Mouse (Mus musculus): ENCODE measurements around the gene Cfap97.

The Cfap97 gene

GRCm38 (mm10) chr8:46163870-46164190, 12.3 kb downstream of the Cfap97 start:
- 0% methylated on average over 25 of the region's 25 CpGs for WGBS

DNA sequence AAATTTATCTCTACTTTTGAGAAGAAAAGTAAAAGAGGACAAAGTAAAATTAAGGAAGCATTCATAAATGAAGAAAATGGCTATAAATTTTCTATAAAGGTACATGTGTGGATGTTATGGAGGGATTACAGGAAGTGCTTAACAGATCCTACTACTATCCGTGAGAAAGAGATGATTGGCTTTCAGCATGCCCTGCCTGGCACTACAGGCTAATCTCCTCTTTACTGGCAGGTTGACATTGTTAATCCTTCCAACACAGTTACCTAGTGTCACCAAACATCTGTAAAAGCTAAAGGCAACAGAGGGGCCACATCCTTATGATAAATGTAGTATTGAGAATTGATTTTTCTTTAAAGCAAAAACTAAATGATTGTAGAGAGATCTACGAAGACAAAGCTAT, 22.1 kb downstream of the Cfap97 start:
- WGBS, result 88% methylated on average over 2 of the region's 2 CpGs

GRCm38 (mm10) chr8:46180136-46180535, 28.6 kb downstream of the Cfap97 start:
- 60% methylated on average over 7 of the region's 7 CpGs for WGBS

- WGBS, result 2% methylated on average over 2 of the region's 2 CpGs
Observed at GRCm38 (mm10) chr8:46185361-46185760, 33.8 kb downstream of the Cfap97 start.

DNA sequence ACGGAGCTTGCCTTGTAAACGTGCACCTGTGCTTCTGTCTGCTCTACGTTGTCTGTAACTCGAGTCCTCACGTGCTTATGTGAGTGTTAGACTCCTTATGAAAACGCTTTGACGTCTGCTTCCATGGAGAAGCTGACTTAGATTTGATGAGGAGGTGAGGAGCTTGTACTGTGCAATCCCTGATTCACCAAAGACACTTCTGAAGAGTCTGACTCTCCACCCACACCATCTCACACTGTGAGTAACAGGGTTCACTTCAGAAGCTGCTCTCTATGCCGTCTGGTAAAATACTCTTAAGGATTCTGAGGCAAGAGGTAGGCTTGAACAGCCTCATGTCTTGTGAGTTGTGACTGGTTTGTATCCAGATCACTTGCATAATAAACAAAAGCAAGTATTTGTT, 41.5 kb downstream of the Cfap97 start:
- WGBS, result 63% methylated on average over 8 of the region's 8 CpGs

DNA sequence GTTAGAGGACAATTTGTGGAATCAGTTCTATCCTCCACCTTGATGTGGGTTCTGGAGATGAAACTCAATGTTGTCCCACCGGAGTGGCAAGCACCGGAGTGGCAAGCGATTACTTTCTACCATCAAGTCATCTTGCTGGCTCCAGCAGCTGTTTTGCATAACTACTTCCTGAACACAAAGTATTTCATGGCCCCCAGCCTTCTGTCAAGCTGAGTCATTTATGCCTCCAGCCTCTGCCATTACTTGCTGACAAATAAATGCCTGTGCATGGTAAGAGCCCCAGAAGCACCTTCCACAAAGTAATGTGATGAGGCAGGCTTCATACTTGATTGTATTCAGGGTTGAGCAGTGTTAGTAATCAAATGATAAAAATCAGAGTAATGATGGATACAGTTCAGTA, 45.3 kb downstream of the Cfap97 start:
- 73% methylated on average over 3 of the region's 3 CpGs for WGBS

DNA sequence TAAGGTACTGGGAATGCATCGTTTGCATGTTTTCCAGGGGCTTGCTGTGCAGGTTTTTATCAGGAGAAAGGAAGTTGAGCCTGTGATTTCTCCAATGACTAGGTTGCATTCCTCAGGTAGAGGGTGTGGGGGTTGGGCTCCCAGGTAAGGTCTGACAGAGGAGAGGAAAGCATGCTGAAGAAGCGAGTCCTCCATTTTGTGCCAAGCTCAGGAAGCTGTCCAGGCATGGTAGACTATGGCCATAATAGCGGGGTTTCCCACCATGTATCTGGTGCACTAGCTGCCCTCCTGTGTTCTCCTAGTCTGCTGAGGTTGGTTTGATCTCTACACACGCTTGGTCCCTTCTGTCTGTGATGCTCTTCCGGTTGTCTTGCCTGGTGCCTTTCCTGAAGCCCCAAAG, 46.1 kb downstream of the Cfap97 start:
- WGBS, result 89% methylated on average over 5 of the region's 5 CpGs

- 83% methylated on average over 6 of the region's 6 CpGs for WGBS
Observed at GRCm38 (mm10) chr8:46202350-46202749, 50.8 kb downstream of the Cfap97 start.

GRCm38 (mm10) chr8:46204301-46204700, 52.7 kb downstream of the Cfap97 start:
- WGBS, result 78% methylated on average over 3 of the region's 3 CpGs

- 47% methylated on average over 9 of the region's 9 CpGs for WGBS
Observed at GRCm38 (mm10) chr8:46204974-46205640, 53.5 kb downstream of the Cfap97 start.

GRCm38 (mm10) chr8:46206107-46206506, 54.5 kb downstream of the Cfap97 start:
- WGBS, result 67% methylated on average over 6 of the region's 6 CpGs

DNA sequence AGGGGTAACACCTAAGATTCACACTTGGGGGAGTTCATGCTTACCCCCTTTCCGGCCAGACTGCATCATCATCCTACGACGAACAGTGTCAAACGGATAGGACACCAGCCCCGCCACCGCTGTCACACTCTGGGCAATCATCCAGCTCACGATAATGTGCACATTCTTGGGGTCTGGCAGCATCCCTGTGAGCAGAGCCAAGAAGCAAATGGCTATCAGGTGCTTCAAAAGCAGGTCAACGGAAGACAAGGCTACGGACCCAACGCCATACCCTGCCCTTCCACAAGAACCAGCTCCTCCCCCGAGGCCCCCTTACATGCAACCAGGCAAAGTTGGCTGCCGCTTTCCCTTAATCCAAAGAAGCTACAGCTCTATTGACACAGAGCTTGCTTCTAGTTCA, 56.8 kb downstream of the Cfap97 start:
- WGBS, result 17% methylated on average over 12 of the region's 12 CpGs

- 29% methylated on average over 15 of the region's 15 CpGs for WGBS
Observed at GRCm38 (mm10) chr8:46209057-46209456, 57.5 kb downstream of the Cfap97 start.

DNA sequence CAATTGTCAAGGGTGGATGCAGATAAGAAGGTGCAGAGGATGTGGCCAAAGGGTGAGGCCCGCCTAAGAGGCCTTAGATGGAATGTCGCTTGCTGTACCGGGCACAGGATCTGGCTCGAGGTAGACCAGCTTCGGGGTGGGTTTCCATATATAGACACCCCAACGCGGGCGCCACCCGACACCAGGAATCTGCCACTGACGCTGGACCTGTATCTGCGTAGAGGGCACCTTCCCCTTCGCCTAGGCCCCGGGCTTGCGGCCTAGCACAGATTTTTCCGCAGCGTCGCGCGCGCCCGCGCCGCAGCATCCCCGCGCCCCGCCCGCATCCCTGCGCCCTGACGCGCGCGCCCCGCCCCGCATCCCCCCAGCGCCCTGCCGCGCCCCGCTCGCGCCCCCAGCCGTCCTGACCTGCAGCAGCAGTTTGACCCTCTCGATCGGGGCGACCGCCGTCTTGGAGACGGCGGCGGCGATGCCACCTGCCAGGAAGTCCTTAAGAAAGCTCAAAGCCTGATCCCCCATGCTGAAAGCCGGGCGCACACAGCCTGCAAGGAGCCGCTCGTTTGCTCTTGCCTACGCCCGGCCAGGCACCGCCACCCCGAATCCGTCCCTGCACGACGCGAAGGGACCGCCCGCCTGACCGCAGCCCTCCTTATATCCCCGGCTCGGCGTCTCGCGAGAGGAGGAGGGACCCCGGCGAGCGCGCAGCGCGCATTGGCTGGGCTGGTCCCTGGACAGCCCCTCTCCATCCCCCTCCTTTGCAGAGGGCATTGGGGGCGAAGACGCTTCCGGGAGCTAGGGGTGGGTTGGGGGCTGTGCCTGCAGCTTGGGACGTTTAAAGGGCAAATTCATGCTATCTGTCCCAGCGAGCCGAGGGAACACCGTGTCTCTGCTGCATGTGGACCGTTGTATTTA, 59.1 kb downstream of the Cfap97 start, which contains the start of gene Slc25a4:
Gene Slc25a4, minus strand, starts transcription at position 881 of the 912 bp plus-strand sequence.
- WGBS, result under 1% methylated on average over 77 of the region's 84 CpGs

DNA sequence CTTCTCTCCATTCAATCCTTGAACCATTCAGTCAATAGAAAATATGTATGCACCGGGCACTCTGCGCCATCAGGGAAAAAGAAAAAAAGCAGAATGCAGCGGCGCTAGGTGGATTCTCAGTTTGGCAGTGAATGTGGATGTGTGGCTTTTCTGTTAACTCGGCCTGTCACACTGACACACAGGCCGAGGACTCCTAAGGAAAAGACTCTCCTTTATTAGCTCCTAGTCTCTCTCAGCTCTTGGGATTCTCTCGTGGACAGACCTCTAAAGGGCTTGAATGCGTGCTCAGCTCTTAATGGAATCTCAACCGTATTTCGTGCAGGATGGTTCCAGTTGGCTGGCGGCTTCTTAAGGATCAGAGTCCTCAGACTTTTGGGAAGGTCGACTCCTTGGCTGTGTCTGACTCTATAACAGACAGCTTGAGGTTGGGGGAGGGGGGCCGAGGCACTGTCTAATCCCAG, 60.1 kb downstream of the Cfap97 start:
- 11% methylated on average over 13 of the region's 13 CpGs for WGBS

- WGBS, result 52% methylated on average over 7 of the region's 7 CpGs
Observed at GRCm38 (mm10) chr8:46212194-46212593, 60.6 kb downstream of the Cfap97 start.

DNA sequence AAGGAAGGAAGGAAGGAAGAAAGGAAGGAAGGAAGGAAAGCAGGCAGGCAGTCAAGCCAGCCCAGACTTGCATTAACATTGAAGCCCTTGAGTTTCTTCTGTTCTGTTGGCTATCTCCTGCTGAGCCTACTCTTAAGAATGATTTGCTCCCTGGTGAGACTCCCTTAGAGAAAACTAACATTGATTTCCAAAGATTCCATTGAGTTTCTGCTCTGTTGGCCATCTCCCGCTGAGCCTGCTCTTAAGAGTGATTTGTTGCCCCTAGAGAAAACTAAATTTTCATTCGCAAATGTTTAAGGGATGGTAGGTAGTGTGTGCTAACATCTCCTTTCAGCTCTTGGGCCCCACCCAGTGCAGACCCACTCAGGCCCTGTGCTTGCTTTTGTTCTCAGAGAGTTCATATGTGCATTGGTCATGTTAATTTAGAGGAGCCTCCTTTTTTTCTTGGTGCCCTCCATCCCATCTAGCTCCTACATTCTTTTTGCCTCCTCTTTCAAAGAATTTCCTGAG, 62.5 kb downstream of the Cfap97 start:
- WGBS, result 87% methylated on average over 2 of the region's 2 CpGs

DNA sequence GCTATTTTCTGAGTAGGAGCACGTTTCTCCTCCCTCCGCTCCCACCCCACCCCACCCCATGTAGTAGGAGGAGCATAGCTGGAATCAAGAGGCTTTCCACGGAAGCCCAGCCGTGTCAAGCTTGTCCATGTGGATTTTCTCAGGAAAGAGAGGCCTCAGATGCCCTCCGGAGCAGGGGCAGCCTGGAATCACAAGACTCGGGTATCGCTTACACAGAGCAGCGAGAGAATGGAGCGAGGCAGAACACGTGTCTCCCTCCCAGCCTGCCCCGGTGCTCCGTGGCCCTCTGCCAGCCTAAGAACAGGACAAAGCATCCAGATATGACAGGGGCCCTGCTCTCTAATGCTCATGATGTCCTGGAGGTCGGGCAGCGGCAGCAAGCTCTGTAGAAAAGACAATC, 65.3 kb downstream of the Cfap97 start:
- WGBS, result under 1% methylated on average over 14 of the region's 14 CpGs

GRCm38 (mm10) chr8:46220566-46220965, 69.0 kb downstream of the Cfap97 start:
- 77% methylated on average over 3 of the region's 3 CpGs for WGBS

DNA sequence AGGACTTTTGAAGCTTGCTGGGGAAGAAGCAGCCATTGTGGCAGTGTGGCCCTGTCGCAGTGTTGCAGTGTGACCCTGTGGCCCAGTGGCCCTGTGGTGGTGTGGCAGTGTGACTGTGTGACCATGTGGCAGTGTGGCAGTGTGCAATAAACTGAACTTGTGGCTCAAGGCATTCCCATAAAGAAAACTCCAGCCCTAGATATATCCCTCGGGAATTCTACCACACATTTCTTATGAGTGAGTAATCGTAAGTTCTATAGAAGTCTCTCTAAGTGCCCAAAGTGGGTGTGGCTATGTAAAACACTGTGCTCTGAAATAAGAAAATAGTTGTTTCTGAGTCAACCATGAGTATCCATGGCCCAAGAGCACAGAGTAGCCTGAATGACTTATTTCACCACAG, 73.9 kb downstream of the Cfap97 start:
- 65% methylated on average over 3 of the region's 3 CpGs for WGBS

GRCm38 (mm10) chr8:46226622-46227021, 75.1 kb downstream of the Cfap97 start:
- WGBS, result 93% methylated on average over 5 of the region's 5 CpGs

DNA sequence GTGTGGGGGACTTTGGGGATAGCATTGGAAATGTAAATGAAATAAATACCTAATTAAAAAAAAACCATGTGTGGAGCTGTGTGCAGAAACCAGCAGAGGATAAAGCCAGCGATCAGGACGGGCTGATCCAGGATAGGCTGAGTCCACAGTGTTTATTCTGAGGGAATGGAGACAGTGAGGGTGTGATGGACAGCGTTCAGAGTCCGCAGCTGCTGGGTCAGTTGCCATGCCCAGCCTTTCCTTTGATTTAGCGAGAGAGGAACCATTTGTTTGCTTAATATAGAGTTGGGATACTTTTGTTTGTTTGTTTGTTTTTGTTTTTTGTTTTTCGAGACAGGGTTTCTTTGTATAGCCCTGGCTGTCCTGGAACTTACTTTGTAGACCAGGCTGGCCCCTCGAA, 80.4 kb downstream of the Cfap97 start:
- 81% methylated on average over 7 of the region's 7 CpGs for WGBS

DNA sequence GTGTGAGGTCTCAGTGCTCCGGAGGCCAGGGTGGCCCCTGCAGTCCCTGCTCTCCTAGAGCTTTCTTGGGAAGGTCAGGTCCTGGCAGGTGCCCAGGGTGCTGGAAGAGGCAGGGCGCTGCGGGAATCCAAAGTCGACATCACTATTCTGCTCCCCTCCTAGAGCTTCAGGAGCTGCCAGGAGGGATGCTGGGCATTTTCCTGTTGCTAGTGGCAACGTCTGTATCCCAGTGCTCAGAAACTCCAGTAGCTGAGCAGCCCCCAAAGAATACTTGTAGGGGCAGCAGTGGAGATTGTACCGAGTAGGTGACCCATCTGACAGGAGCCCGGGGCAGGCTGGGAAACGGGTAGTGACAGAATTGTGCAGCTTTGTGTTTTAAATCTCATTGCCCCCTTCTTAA, 81.2 kb downstream of the Cfap97 start:
- WGBS, result 28% methylated on average over 8 of the region's 8 CpGs
